Mouse (Mus musculus) gastrocnemius, adult 2 months (tissue): Measurements from ENCODE around the gene Cntrob. TPM values are rescaled to one million over a fixed set of nuclear protein-coding genes. Genes with fewer than 3 reads are reported as not detected.
"Not testable (repeated sequence)": the region's sequence is repeated elsewhere in the genome, so short reads cannot be mapped to it uniquely, and the experiment has no call there.

ENCODE experiments used
- DNase-seq: peaks from one replicate; pipeline ENCODE4 v3.0.0; 2022
- H3K27ac ChIP-seq: fragments of 200-600 bp; 2 replicates; pipeline ENCODE4 v1.8.1; 2022; ENCODE audit warnings: mild to moderate bottlenecking
- H3K4me3 ChIP-seq: fragments of 200-600 bp; 2 replicates; pipeline ENCODE4 v1.8.1; 2022; ENCODE audit warnings: mild to moderate bottlenecking, moderate library complexity
- CTCF ChIP-seq: fragments of 200-600 bp; IDR thresholded peaks from 2 replicates; pipeline ENCODE4 v1.8.1; 2022; ENCODE audit warnings: antibody characterized with exemption, mild to moderate bottlenecking, moderate library complexity
- intact Hi-C: fragments of 180-260 bp; cut with DNase I; formaldehyde crosslinking; loops from one replicate; pipeline ENCODE4 v1.15.1; 2025
- total RNA-seq, 2 experiments: library from RNA; stranded (reverse); gene quantifications; 2 replicates each; pipeline ENCODE4 v1.2.3; 2021

Cntrob gene
- total RNA-seq, 2 experiments from 2014 or later = 1.4 to 2.0 TPM

GRCm38 (mm10) chr11:69318000-69318399, 5.6 kb downstream of the Cntrob start:
- TF ChIP-seq CTCF = 0 out of 2 replicates have a peak, but pooled peaks have one; percentile 1
- H3K4me3 ChIP-seq, intact Hi-C loops, DNase-seq, H3K27ac ChIP-seq: not testable (repeated sequence)

- no peak overlapping the region for H3K27ac ChIP-seq
- no peak for TF ChIP-seq CTCF
- intact Hi-C loops = no loop called here
- no peak for DNase-seq
- no peak overlapping the region for H3K4me3 ChIP-seq
Observed at GRCm38 (mm10) chr11:69316361-69316760, 7.2 kb downstream of the Cntrob start.

- Histone ChIP-seq H3K4me3 (no peak overlapping the region), H3K27ac (no peak overlapping the region)
- no peak for TF ChIP-seq CTCF
- peak; percentile 75 for DNase-seq
- intact Hi-C loops = loop anchor here (5.0 kb wide), 1 partner anchor 34 kb away; no protein-coding TSS in a partner anchor
Observed at GRCm38 (mm10) chr11:69311266-69311665, 12.3 kb downstream of the Cntrob start.

- no peak overlapping the region for H3K4me3 ChIP-seq
- H3K27ac ChIP-seq = no peak overlapping the region
- DNase-seq = no peak
- TF ChIP-seq CTCF = no peak
- intact Hi-C loops = no loop called here
Observed at GRCm38 (mm10) chr11:69306039-69306438, 17.5 kb downstream of the Cntrob start.

GRCm38 (mm10) chr11:69305291-69305690, 18.3 kb downstream of the Cntrob start:
- intact Hi-C loops = no loop called here
- DNase-seq = no peak
- TF ChIP-seq CTCF = no peak
- H3K27ac ChIP-seq = no peak overlapping the region
- no peak overlapping the region for H3K4me3 ChIP-seq

GRCm38 (mm10) chr11:69302817-69303216, 20.8 kb downstream of the Cntrob start:
- Histone ChIP-seq H3K4me3 (no peak overlapping the region), H3K27ac (no peak overlapping the region)
- DNase-seq = no peak
- intact Hi-C loops = no loop called here
- TF ChIP-seq CTCF = no peak

GRCm38 (mm10) chr11:69298231-69298630, 25.3 kb downstream of the Cntrob start:
- H3K4me3 ChIP-seq = no peak overlapping the region
- DNase-seq = no peak
- TF ChIP-seq CTCF = no peak
- H3K27ac ChIP-seq = no peak overlapping the region
- intact Hi-C loops = no loop called here

- no peak for DNase-seq
- Histone ChIP-seq H3K27ac (no peak overlapping the region), H3K4me3 (no peak overlapping the region)
- intact Hi-C loops = no loop called here
- TF ChIP-seq CTCF = no peak
Observed at GRCm38 (mm10) chr11:69297799-69298198, 25.8 kb downstream of the Cntrob start.

GRCm38 (mm10) chr11:69295286-69295685, 28.3 kb downstream of the Cntrob start:
- Histone ChIP-seq H3K27ac (no peak overlapping the region; the same call in 1 of the 2 replicates), H3K4me3 (no peak overlapping the region)
- intact Hi-C loops = no loop called here
- TF ChIP-seq CTCF = no peak
- peak; percentile 49 for DNase-seq

GRCm38 (mm10) chr11:69291111-69291510, 32.5 kb downstream of the Cntrob start:
- TF ChIP-seq CTCF = no peak
- Histone ChIP-seq H3K4me3 (no peak overlapping the region), H3K27ac (no peak overlapping the region)
- DNase-seq = no peak
- intact Hi-C loops = no loop called here

- Histone ChIP-seq H3K27ac (no peak overlapping the region), H3K4me3 (no peak overlapping the region)
- no peak for TF ChIP-seq CTCF
- DNase-seq = no peak
- intact Hi-C loops = loop anchor here (5.0 kb wide), 1 partner anchor 35 kb away; no protein-coding TSS in a partner anchor
Observed at GRCm38 (mm10) chr11:69277267-69277666, 46.3 kb downstream of the Cntrob start.

- no peak overlapping the region for H3K27ac ChIP-seq
- no peak overlapping the region for H3K4me3 ChIP-seq
- TF ChIP-seq CTCF = no peak
- intact Hi-C loops = loop anchor here (5.0 kb wide), 1 partner anchor 36 kb away; no protein-coding TSS in a partner anchor
- no peak for DNase-seq
Observed at GRCm38 (mm10) chr11:69276081-69276480, 47.5 kb downstream of the Cntrob start.

GRCm38 (mm10) chr11:69275650-69276049, 47.9 kb downstream of the Cntrob start:
- intact Hi-C loops = loop anchor here (5.0 kb wide), 1 partner anchor 37 kb away; no protein-coding TSS in a partner anchor
- no peak overlapping the region for H3K4me3 ChIP-seq
- no peak for TF ChIP-seq CTCF
- no peak overlapping the region for H3K27ac ChIP-seq
- DNase-seq = no peak

GRCm38 (mm10) chr11:69272122-69272740, 51.3 kb downstream of the Cntrob start:
- TF ChIP-seq CTCF = peak; percentile 93
- Histone ChIP-seq H3K27ac (no peak overlapping the region), H3K4me3 (peak overlapping the region; percentile 16; the same call in 1 of the 2 replicates)
- intact Hi-C loops = loop anchor here (1.0 to 5.0 kb wide), 3 partner anchors 118 to 240 kb away; no protein-coding TSS in a partner anchor
- DNase-seq = peak; percentile 84
